Mouse (Mus musculus) heart, embryonic 14.5 days (tissue): ENCODE results near the gene Litaf. TPM values are rescaled to one million over a fixed set of nuclear protein-coding genes. Genes with fewer than 3 reads are reported as not detected.
A peak's percentile ranks its signal among the peaks of the same experiment; 100 is the strongest.

Experiments used
- ATAC-seq: fragments of 200-750 bp; cut with Nextera tagmentation; 2 replicates; pipeline ENCODE4 v1.8.0; 2017; ENCODE audit warnings: low read depth, moderate TSS enrichment; ENCODE audit not compliant: insufficient number of reproducible peaks, insufficient read depth, low FRiP score
- H3K27ac ChIP-seq, 2 experiments: fragments of 200-500 bp in 1 of 2; fragments of 300-500 bp in 1 of 2; sonication (generic) in 1 of 2; replicated peaks in 1 of 2; 2 replicates each; pipeline ENCODE4 v1.5.1; 2012 to 2014; ENCODE audit warnings: low read depth in 2 of 2, low read length in 2 of 2, control low read depth in 1 of 2, mild to moderate bottlenecking in 1 of 2, mixed read lengths in 1 of 2; ENCODE audit not compliant: control insufficient read depth in 1 of 2, insufficient read depth in 1 of 2
- H3K27me3 ChIP-seq: fragments of 300-500 bp; sonication (generic); 2 replicates; pipeline ENCODE4 v1.6.1; 2014; ENCODE audit warnings: mild to moderate bottlenecking, low read length, control low read depth; ENCODE audit not compliant: control insufficient read depth, insufficient read depth
- H3K36me3 ChIP-seq: fragments of 300-500 bp; sonication (generic); 2 replicates; pipeline ENCODE4 v1.6.1; 2014; ENCODE audit warnings: mild to moderate bottlenecking, control low read depth, low read length, mixed read lengths; ENCODE audit not compliant: control insufficient read depth, insufficient read depth
- H3K4me1 ChIP-seq, 2 experiments: fragments of 200-500 bp in 1 of 2; fragments of 300-500 bp in 1 of 2; sonication (generic) in 1 of 2; 2 replicates each; pipeline ENCODE4 v1.6.1; 2012 to 2014; ENCODE audit warnings: low read length in 2 of 2, control low read depth in 1 of 2, mixed read lengths in 1 of 2; ENCODE audit not compliant: control insufficient read depth in 2 of 2, insufficient read depth in 2 of 2
- H3K4me2 ChIP-seq: fragments of 300-500 bp; sonication (generic); 2 replicates; pipeline ENCODE4 v1.6.1; 2014; ENCODE audit warnings: mild to moderate bottlenecking, low read length
- H3K4me3 ChIP-seq, 2 experiments: fragments of 200-500 bp in 1 of 2; fragments of 300-500 bp in 1 of 2; sonication (generic) in 1 of 2; 2 replicates each; pipeline ENCODE4 v1.5.1; 2012 to 2014; ENCODE audit warnings: low read length in 2 of 2, mild to moderate bottlenecking in 2 of 2, control low read depth in 1 of 2, low read depth in 1 of 2, moderate library complexity in 1 of 2; ENCODE audit not compliant: control insufficient read depth in 1 of 2, insufficient read depth in 1 of 2
- H3K9ac ChIP-seq: fragments of 300-500 bp; sonication (generic); 2 replicates; pipeline ENCODE4 v1.6.1; 2014; ENCODE audit warnings: mild to moderate bottlenecking, low read length
- H3K9me3 ChIP-seq: fragments of 300-500 bp; sonication (generic); 2 replicates; pipeline ENCODE4 v1.6.1; 2016; ENCODE audit warnings: low read length, control low read depth; ENCODE audit not compliant: control insufficient read depth
- WGBS: fragments of 180-500 bp; shearing (Covaris S2); extraction: QIAGEN DNeasy Blood & Tissue Kit; methylation state at CpG from one replicate; pipeline ENCODE4 v1.1.7; 2014; 5-methylcytosine and 5-hydroxymethylcytosine counted together
- polyA plus RNA-seq: library from polyadenylated mRNA; unstranded; fragments of >200 nt; fragmentation: Nextera tagmentation; extraction: Ambion mirVana; gene quantifications from 2 replicates; pipeline ENCODE4 v1.2.1, GENCODE M21; 2014

Litaf gene
- polyA plus RNA-seq, 1 experiment from 2014 or later: 71.8 TPM

GRCm38 (mm10) chr16:10952881-10953280 is 113.1 kb downstream of the Litaf start:
- no peak overlapping the region for H3K4me3 ChIP-seq
- no peaks in the 10 kb centered on the region for H3K9me3 ChIP-seq
- H3K27ac ChIP-seq: no peak overlapping the region
- H3K9ac ChIP-seq: no peak overlapping the region
- peaks cover 8% of the 10 kb centered on the region; the same call in 1 of the 2 replicates for H3K36me3 ChIP-seq
- no peak overlapping the region for H3K4me2 ChIP-seq
- H3K27me3 ChIP-seq: no peaks in the 10 kb centered on the region
- ATAC-seq: no peak
- 91% methylated on average over 3 of the region's 3 CpGs for WGBS
- peaks cover 2 to 4% of the 10 kb centered on the region in 2 experiments; a peak in 2 of 4 replicates for H3K4me1 ChIP-seq

- ATAC-seq: no peak
- no peak overlapping the region for H3K4me2 ChIP-seq
- H3K9ac ChIP-seq: no peak overlapping the region
- H3K27me3 ChIP-seq: no peaks in the 10 kb centered on the region
- peaks cover 0 to 4% of the 10 kb centered on the region in 2 experiments; a peak in 2 of 4 replicates for H3K4me1 ChIP-seq
- no peaks in the 10 kb centered on the region for H3K9me3 ChIP-seq
- peaks cover 8% of the 10 kb centered on the region; the same call in 1 of the 2 replicates for H3K36me3 ChIP-seq
- H3K27ac ChIP-seq: peak overlapping the region; percentile 18 to 29; a peak in 2 of 4 replicates
- 40% methylated on average over 2 of the region's 2 CpGs for WGBS
- H3K4me3 ChIP-seq: no peak overlapping the region
Observed at GRCm38 (mm10) chr16:10952071-10952470, 113.9 kb downstream of the Litaf start.

- no peaks in the 10 kb centered on the region for H3K9me3 ChIP-seq
- 0 out of 2 replicates have a peak, but pooled peaks have one; percentile 25 for ATAC-seq
- no peak overlapping the region for H3K9ac ChIP-seq
- peaks cover 8% of the 10 kb centered on the region; the same call in 1 of the 2 replicates for H3K36me3 ChIP-seq
- WGBS: 9% methylated on average over 3 of the region's 3 CpGs
- no peaks in the 10 kb centered on the region for H3K27me3 ChIP-seq
- H3K4me2 ChIP-seq: no peak overlapping the region
- H3K4me3 ChIP-seq: no peak overlapping the region
- peaks cover 0 to 4% of the 10 kb centered on the region in 2 experiments; a peak in 2 of 4 replicates for H3K4me1 ChIP-seq
- peak overlapping the region in 1 of 2 experiments; percentile 29; a peak in 1 of 4 replicates for H3K27ac ChIP-seq
Observed at GRCm38 (mm10) chr16:10951581-10951980, 114.4 kb downstream of the Litaf start.

GRCm38 (mm10) chr16:10950539-10950938 is 115.4 kb downstream of the Litaf start:
- 74% methylated on average over 9 of the region's 9 CpGs for WGBS
- H3K4me3 ChIP-seq: no peak overlapping the region
- H3K27me3 ChIP-seq: no peaks in the 10 kb centered on the region
- no peak overlapping the region for H3K9ac ChIP-seq
- H3K4me2 ChIP-seq: no peak overlapping the region
- no peak overlapping the region for H3K27ac ChIP-seq
- peaks cover 0 to 4% of the 10 kb centered on the region in 2 experiments; a peak in 2 of 4 replicates for H3K4me1 ChIP-seq
- H3K36me3 ChIP-seq: no peaks in the 10 kb centered on the region
- H3K9me3 ChIP-seq: no peaks in the 10 kb centered on the region
- peak; percentile 40; the same call in 1 of the 2 replicates for ATAC-seq

GRCm38 (mm10) chr16:10947724-10948123 is 118.2 kb downstream of the Litaf start:
- Histone ChIP-seq H3K9me3 (no peaks in the 10 kb centered on the region), H3K36me3 (no peaks in the 10 kb centered on the region), H3K4me1 (peaks cover 4 to 10% of the 10 kb centered on the region in 2 experiments; a peak in 3 of 4 replicates), H3K27ac (no peak overlapping the region), H3K9ac (no peak overlapping the region), H3K27me3 (no peaks in the 10 kb centered on the region), H3K4me3 (no peak overlapping the region), H3K4me2 (no peak overlapping the region)
- no peak for ATAC-seq
- 26% methylated on average over 3 of the region's 3 CpGs for WGBS

GRCm38 (mm10) chr16:10945381-10946127 is 120.4 kb downstream of the Litaf start:
- Histone ChIP-seq H3K9ac (no peak overlapping the region), H3K4me3 (no peak overlapping the region), H3K27ac (no peak overlapping the region), H3K4me2 (no peak overlapping the region), H3K9me3 (no peaks in the 10 kb centered on the region), H3K36me3 (no peaks in the 10 kb centered on the region), H3K27me3 (no peaks in the 10 kb centered on the region), H3K4me1 (peaks cover 4 to 6% of the 10 kb centered on the region in 2 experiments; a peak in 2 of 4 replicates)
- WGBS: 82% methylated on average over 7 of the region's 7 CpGs
- no peak for ATAC-seq

- Histone ChIP-seq H3K27ac (no peak overlapping the region), H3K4me2 (no peak overlapping the region), H3K9me3 (no peaks in the 10 kb centered on the region), H3K9ac (no peak overlapping the region), H3K27me3 (no peaks in the 10 kb centered on the region), H3K4me1 (peaks cover 4 to 6% of the 10 kb centered on the region in 2 experiments; a peak in 2 of 4 replicates), H3K4me3 (no peak overlapping the region), H3K36me3 (no peaks in the 10 kb centered on the region)
- no peak for ATAC-seq
- 81% methylated on average over 7 of the region's 7 CpGs for WGBS
Observed at GRCm38 (mm10) chr16:10944545-10944944, 121.4 kb downstream of the Litaf start.
